Mouse (Mus musculus): ENCODE measurements around the gene Pknox1.

- peak; percentile 4 for TF ChIP-seq POLR2AphosphoS2 (IDR thresholded peaks at IDR 0.05; ENCODE audit: insufficient read length, low read depth)
- no peak for TF ChIP-seq MAX (IDR thresholded peaks at IDR 0.05; ENCODE audit: low read depth)
- TF ChIP-seq POLR2A (IDR thresholded peaks at IDR 0.05; ENCODE audit: insufficient read length, low read depth) = peak; percentile 62
- no peak for TF ChIP-seq REST (IDR thresholded peaks at IDR 0.05; ENCODE audit: insufficient read depth, insufficient read length)
- peak in 1 of 3 experiments; percentile 35 for TF ChIP-seq MYOD1 (IDR thresholded peaks at IDR 0.05; ENCODE audit: control insufficient read depth in 1 of 3, insufficient read length in 2 of 3, low read depth in 2 of 3)
Measured at GRCm38 (mm10) chr17:31564858-31565140, 265 bp downstream of the Pknox1 start.

Measured in myocyte (in vitro differentiated cells).